Mouse (Mus musculus) megakaryocyte, embryonic 14.5 days (primary cell): ENCODE results near the gene Camkmt.

ENCODE experiments used
- FLI1 ChIP-seq: IDR thresholded peaks from 2 replicates; pipeline ENCODE4 v1.6.1; 2012; ENCODE audit warnings: low read length, inconsistent platforms, mixed read lengths
- GATA1 ChIP-seq: IDR thresholded peaks from 3 replicates; pipeline ENCODE4 v1.6.1; 2012; ENCODE audit warnings: mixed read lengths, low read length, inconsistent platforms, borderline replicate concordance

GRCm38 (mm10) chr17:85472687-85473202 is 382.4 kb downstream of the Camkmt start:
- TF ChIP-seq GATA1: no peak
- no peak for TF ChIP-seq FLI1
